Mouse (Mus musculus): ENCODE results near the gene Grk6. TPM values are rescaled to one million over a fixed set of nuclear protein-coding genes. Genes with fewer than 3 reads are reported as not detected.

Grk6 gene
- 35.7 and 38.5 TPM in 2 replicates for polyA plus RNA-seq (2015; fragmentation: Nextera tagmentation; extraction: Ambion mirVana)

DNA sequence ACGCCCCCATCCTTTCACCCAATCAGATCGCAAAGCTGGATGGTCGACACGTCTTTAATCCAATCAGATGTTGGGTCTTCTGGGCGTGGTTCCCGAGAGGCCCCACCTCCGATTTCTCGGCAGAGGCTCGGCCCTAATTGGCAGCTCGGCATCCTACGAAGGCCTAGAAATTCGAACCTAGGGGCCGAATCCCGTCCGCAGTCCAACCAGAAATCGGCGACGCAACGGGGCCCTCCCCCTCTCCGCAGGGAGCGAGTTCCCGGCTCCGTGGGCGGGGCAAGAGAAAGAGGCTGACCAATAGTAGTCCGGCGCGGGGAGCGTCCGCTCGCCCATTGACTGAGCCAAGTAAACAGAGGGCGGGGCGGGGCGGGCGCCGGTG, at the start of gene Grk6:
Gene Grk6, plus strand, starts transcription at position 136 of the 379 bp plus-strand sequence.
- ATAC-seq (ENCODE audit: low read depth): peak; percentile 97

DNA sequence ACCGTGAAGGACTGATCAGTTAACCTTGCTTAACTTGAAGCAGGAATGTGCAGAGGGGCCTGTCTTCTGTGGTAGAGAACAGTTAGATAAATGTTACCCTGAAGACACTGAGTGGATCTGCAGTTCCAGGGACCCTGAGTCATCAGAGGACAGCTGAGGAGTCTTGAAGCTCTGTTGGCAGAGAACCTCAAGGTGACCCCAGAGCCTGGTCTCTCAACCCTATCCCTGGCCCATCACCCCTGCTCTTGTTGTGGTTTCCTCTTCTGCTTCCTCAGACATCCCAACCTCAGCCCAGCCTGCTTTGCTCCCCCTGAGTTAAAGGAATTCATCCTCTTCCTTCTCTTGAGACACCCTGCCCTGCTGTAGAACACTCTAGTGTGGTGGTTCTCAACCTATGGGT, 46.8 kb upstream of the Grk6 start, which contains the start of gene Slc34a1:
Gene Slc34a1, plus strand, starts transcription at position 100 of the 400 bp plus-strand sequence.
- Histone ChIP-seq H3K27ac (replicated peaks) (no peak within 1 kb of the TSS), H3K36me3 (no peaks in the 10 kb centered on the region), H3K4me1 (replicated peaks) (no peaks in the 10 kb centered on the region), H3K4me2 (no peak within 1 kb of the TSS), H3K9me3 (no peaks in the 10 kb centered on the region), H3K27me3 (peaks cover 10% of the 10 kb centered on the region), H3K9ac (no peak within 1 kb of the TSS), H3K4me3 (no peak within 1 kb of the TSS)
- WGBS: 81% methylated on average over 1 of the region's 1 CpGs
- ATAC-seq (ENCODE audit: low read depth): no peak

More for the DNA sequence above, at the start of gene Grk6:
- H3K9ac ChIP-seq: peak within 1 kb of the TSS; percentile 95
- WGBS: under 1% methylated on average over 34 of the region's 35 CpGs
- peak within 1 kb of the TSS; percentile 90 for H3K4me3 ChIP-seq
- H3K27me3 ChIP-seq: no peaks in the 10 kb centered on the region
- H3K4me1 ChIP-seq (replicated peaks): peaks cover 37% of the 10 kb centered on the region
- H3K9me3 ChIP-seq: no peaks in the 10 kb centered on the region
- H3K4me2 ChIP-seq: peak within 1 kb of the TSS; percentile 84
- H3K36me3 ChIP-seq: peaks cover 7% of the 10 kb centered on the region
- peak within 1 kb of the TSS; percentile 94 for H3K27ac ChIP-seq (replicated peaks)

DNA sequence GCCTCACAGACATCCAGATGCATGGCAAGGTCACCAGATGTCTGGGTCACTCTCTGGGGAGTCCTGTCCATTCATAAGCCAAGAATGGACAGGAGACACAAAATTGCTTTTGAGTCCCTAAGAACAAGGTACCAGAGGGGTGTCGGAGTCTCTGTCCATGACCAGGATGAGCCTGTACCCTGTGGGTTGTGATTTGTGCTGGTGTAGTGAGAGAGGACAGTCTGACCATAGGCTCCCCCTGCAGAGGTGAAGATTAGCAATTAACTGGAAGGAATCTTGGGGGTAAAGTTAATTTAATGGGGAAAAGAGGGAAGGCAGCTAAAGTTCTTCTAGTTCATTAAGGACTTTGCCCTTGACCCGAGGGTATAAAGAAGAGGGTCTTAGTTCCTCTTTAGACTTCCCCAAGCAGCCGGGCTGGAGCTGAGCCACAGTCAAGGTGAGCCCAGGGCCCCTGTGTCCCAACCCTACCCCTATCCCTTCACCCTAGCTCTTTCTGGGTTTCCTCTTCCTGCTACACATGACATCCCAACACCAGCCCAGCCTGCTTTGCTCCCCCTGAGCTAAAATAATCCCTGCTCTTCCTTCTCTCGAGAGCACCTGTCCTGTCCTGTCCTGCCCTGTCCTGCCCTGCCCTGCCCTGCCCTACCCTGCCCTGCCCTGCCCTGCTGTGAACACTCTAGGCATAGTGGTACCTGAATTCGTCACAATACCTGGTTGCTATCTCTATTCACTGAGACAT, 45.4 kb upstream of the Grk6 start:
- Histone ChIP-seq H3K27me3 (peaks cover 10% of the 10 kb centered on the region), H3K4me2 (no peak overlapping the region), H3K4me3 (no peak overlapping the region), H3K9me3 (no peaks in the 10 kb centered on the region), H3K27ac (replicated peaks) (no peak overlapping the region), H3K4me1 (replicated peaks) (peaks cover 5% of the 10 kb centered on the region; the same call in 1 of the 2 replicates), H3K9ac (no peak overlapping the region), H3K36me3 (no peaks in the 10 kb centered on the region)
- WGBS: 75% methylated on average over 5 of the region's 5 CpGs
- ATAC-seq (ENCODE audit: low read depth): no peak

DNA sequence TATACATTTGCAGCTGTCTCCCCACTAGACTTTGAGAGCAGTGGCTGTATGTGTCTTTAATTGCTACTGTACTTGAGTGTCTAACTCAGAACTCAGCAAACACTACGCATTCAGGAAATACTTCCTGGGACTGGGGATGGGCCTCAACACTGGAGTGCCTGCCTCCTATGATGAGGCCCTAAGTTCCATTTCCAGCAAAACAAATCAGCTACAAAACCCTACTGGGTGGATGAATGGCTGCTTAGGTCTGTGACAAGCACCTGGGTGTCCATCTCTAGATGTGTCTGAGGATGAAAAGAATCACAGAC, 44.9 kb upstream of the Grk6 start:
- WGBS: 76% methylated on average over 1 of the region's 1 CpGs
- Histone ChIP-seq H3K27me3 (peaks cover 10% of the 10 kb centered on the region), H3K4me3 (no peak overlapping the region), H3K36me3 (no peaks in the 10 kb centered on the region), H3K9me3 (no peaks in the 10 kb centered on the region), H3K9ac (no peak overlapping the region), H3K27ac (replicated peaks) (no peak overlapping the region), H3K4me1 (replicated peaks) (peaks cover 6% of the 10 kb centered on the region), H3K4me2 (no peak overlapping the region)
- ATAC-seq (ENCODE audit: low read depth): no peak

DNA sequence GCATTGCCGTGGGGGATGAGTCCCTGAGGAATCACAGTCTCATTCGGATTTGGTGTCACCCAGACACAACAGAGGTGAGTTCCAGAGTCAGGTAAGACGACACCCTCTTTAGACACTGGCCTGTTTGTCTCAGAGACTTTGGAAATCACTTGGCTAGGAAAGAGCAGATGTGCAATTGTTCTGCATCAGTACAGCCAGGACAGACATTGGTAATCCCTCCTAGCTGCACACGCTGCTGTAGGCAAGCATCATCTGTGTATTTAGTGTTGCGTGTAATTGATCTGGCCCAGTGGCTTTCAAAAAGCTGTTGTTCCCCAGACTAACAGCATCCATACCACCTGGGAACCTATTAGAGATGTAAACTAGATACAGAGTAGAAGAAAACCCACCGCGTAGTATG, 41.6 kb upstream of the Grk6 start:
- H3K36me3 ChIP-seq: no peaks in the 10 kb centered on the region
- H3K4me1 ChIP-seq (replicated peaks): peaks cover 16% of the 10 kb centered on the region
- 48% methylated on average over 7 of the region's 7 CpGs for WGBS
- no peak overlapping the region for H3K4me3 ChIP-seq
- ATAC-seq (ENCODE audit: low read depth): peak; percentile 49
- no peaks in the 10 kb centered on the region for H3K9me3 ChIP-seq
- H3K27ac ChIP-seq (replicated peaks): peak overlapping the region; percentile 80
- peaks cover 4% of the 10 kb centered on the region for H3K27me3 ChIP-seq
- no peak overlapping the region for H3K4me2 ChIP-seq
- no peak overlapping the region for H3K9ac ChIP-seq

DNA sequence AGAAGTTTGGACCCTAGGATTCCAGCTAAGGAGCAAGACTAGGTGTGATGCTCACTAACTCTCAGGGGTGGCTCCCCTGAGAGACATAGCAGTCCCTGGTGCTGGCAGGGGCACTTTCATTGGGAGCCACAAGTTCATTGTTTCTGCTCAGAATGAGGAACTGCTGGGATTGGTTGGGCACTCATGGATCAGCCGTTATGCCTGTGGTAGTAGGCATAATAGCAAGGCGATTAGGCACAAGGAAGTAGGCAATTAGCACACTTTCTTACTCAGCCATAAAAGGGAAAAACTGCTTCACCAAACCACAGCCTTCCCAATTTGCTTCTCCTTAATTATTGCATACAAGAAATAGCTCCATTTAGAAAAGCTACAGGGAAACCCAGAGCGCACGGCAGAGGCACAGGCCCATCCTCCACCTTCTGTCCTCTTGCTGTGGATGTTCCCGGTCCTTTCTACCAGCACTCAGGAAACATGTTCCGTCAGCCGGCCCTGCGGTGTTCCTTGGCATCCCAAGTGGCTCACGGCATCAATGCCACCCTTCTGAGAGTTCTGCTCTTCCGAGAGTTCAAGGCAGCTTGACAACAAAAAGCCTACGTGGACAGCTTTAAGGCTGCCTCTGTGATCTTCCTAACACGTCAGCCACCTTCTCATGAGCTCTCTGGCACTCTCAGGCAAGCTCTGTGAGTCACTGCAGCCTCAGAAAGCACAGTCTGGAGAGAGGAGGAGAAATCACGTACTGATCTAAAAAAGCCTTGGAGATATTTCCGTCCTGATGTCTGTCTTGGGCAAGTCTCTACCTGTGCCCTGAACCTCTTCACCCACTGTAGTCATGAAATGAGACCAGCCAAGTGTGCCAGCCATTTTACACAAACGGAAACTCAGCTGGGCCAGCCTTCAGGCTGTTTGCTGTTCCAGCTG, 40.7 kb upstream of the Grk6 start:
- WGBS: 63% methylated on average over 15 of the region's 15 CpGs
- H3K9ac ChIP-seq: peak overlapping the region; percentile 2; the same call in 1 of the 2 replicates

DNA sequence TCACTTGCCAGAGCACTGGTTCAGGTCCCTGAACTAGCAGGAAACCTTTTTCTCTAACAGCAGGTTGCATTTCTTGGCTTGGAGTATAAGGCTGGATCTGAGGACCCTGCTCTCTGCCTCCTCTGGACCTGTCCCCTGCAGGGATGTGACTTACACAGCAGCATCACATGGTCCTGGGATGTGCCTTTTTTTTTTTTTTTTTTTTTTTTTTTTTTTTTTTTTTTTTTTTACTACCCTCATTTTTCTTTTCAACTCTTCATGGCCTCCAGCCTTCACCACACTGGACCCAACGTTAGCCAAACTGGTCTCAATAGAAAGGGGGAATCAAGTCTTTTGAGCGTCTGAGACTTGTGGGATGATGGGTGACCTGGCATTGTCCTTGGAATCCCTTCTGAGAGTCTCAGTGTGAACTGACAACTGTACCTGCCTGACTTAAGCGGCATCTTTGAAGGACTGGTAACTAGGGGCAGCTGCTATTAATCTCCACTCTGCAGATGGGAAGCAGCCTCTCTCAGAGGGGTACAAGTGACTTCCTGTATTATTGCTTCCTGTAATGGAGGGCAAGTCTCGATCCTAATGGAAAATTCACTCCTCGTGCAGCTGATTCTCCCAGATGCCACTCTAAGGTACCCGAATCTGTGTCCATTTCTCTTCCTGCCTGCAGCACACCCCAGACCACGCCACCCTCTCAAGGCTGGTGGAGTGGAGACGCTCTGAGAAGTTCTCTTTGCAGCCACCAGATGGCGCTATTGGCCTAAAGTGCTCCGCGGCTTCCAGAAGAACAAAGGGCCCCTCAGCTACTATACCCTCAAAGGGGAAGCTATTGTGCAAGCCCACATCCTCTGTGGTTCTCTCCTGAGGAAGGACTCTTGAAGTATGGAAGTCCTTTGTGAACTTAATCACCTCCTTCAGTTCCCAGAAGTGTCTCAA, 39.8 kb upstream of the Grk6 start:
- Histone ChIP-seq H3K36me3 (no peaks in the 10 kb centered on the region), H3K4me3 (no peak overlapping the region), H3K4me1 (replicated peaks) (peaks cover 16% of the 10 kb centered on the region), H3K4me2 (peak overlapping the region; percentile 27), H3K27ac (replicated peaks) (peak overlapping the region; percentile 83), H3K9me3 (no peaks in the 10 kb centered on the region), H3K27me3 (no peaks in the 10 kb centered on the region), H3K9ac (peak overlapping the region; percentile 54)
- peak; percentile 79 for ATAC-seq (ENCODE audit: low read depth)
- 12% methylated on average over 11 of the region's 11 CpGs for WGBS

More for the DNA sequence above, 40.7 kb upstream of the Grk6 start:
- peaks cover 16% of the 10 kb centered on the region for H3K4me1 ChIP-seq (replicated peaks)
- H3K9me3 ChIP-seq: no peaks in the 10 kb centered on the region
- no peak overlapping the region for H3K4me2 ChIP-seq
- H3K36me3 ChIP-seq: no peaks in the 10 kb centered on the region
- no peak overlapping the region for H3K4me3 ChIP-seq
- H3K27ac ChIP-seq (replicated peaks): peak overlapping the region; percentile 80
- H3K27me3 ChIP-seq: no peaks in the 10 kb centered on the region
- peak; percentile 22; the same call in 1 of the 2 replicates for ATAC-seq (ENCODE audit: low read depth)

DNA sequence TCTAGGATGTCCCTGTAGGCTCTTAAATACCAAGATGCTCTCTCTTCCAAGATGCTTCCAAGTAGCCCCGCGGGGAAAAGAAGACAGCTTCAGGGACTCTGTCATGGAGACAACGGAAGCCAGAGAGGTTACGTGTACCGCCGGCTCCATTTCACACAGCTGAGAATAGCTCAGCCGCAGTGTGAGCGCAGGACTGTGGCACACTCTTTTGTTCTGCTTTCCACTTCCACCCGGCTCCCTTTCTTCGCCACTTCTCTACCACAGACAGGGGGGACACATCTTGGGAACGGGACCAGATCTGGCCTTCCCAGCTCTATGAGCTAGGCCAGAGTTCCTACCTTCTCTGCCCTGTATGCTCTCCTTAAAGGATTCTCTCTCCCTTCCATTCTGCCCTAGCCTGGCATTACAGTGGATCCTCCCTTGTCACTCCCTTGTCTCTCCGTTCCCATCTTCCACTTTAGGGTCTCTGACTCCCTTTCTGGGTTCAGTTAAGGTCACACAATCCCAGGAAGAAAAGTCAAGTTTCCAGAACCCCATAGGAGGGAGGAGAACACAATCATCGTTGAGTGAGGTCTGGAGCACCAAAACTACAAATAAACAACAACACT, 39.0 kb upstream of the Grk6 start:
- Histone ChIP-seq H3K27ac (replicated peaks) (peak overlapping the region; percentile 83), H3K36me3 (no peaks in the 10 kb centered on the region), H3K4me3 (no peak overlapping the region), H3K9ac (peak overlapping the region; percentile 54), H3K4me2 (0 out of 2 replicates have a peak overlapping the region, but pooled peaks have one; percentile 27), H3K9me3 (no peaks in the 10 kb centered on the region), H3K27me3 (no peaks in the 10 kb centered on the region), H3K4me1 (replicated peaks) (peaks cover 16% of the 10 kb centered on the region)
- peak; percentile 29; the same call in 1 of the 2 replicates for ATAC-seq (ENCODE audit: low read depth)
- WGBS: 55% methylated on average over 13 of the region's 13 CpGs

DNA sequence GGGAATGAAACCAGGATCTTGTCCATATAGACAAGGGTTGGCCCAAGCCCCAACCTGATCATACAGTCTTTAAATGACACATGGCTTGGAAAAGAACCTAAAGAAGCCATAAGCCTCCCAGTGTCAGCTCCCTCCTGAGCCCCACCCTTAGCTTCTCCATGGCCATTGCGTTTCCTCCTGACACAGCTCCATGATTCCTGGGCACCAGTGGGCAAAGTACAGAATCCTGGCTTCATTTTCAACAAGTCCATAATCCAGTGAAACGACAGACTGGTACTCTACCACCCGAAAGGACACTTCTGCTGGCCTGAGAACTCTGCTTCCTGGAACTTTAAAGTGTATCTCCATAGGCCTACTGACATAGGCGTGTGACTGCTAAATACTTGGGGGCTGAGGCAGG, 37.5 kb upstream of the Grk6 start:
- Histone ChIP-seq H3K27me3 (peaks cover 4% of the 10 kb centered on the region; the same call in 1 of the 2 replicates), H3K9ac (no peak overlapping the region), H3K4me3 (no peak overlapping the region), H3K4me1 (replicated peaks) (peaks cover 16% of the 10 kb centered on the region), H3K4me2 (no peak overlapping the region), H3K36me3 (no peaks in the 10 kb centered on the region), H3K27ac (replicated peaks) (no peak overlapping the region), H3K9me3 (no peaks in the 10 kb centered on the region)
- 87% methylated on average over 4 of the region's 4 CpGs for WGBS
- no peak for ATAC-seq (ENCODE audit: low read depth)

DNA sequence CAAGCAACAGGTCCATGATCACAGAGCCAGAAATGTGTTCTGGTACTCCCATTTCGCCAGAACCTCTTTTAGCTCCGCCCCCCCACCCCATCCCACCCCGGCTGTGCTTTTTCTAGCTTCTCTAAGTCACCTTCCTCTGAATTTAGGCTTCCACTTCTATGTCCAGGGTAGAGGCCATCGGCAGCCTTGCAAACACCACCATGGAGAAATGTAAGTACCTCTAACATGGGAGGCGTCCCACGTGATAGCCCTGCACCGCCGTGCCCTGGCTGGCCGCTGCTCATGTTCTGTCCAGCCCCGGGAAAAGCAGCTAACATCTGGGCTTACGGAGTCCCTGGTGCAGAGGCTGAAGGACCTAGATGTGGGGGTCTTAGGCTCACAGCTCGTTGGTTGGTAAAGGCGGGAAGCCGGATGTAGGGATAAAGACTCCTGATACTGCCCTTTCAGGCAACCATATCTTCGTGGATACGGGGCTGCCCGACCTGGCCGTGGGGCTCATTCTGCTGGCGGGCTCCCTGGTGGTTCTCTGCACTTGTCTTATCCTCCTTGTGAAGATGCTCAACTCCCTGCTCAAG, 36.2 kb upstream of the Grk6 start:
- no peak overlapping the region for H3K4me3 ChIP-seq
- 84% methylated on average over 19 of the region's 19 CpGs for WGBS
- H3K9ac ChIP-seq: no peak overlapping the region
- no peak overlapping the region for H3K4me2 ChIP-seq
- no peak for ATAC-seq (ENCODE audit: low read depth)
- peaks cover 13% of the 10 kb centered on the region for H3K27me3 ChIP-seq
- peaks cover 15% of the 10 kb centered on the region for H3K4me1 ChIP-seq (replicated peaks)
- H3K36me3 ChIP-seq: no peaks in the 10 kb centered on the region
- H3K27ac ChIP-seq (replicated peaks): no peak overlapping the region
- H3K9me3 ChIP-seq: no peaks in the 10 kb centered on the region

DNA sequence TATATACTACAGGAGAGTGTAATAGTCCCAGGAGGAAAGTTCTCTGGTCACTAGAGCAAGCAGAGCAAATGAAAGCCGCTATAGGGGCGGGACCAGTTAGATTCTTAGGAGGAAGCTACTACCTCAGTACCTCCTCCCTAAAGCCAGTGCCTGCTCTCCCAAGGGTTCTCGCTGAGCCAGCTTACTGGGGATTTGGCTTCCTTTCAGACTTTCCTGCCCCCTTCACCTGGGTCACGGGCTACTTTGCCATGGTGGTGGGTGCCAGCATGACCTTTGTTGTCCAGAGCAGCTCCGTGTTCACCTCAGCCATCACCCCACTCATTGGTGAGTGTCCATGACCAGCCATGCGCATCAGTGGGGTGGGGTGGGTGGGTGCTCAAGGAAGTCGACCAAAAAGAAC, 33.0 kb upstream of the Grk6 start:
- no peaks in the 10 kb centered on the region for H3K36me3 ChIP-seq
- H3K4me2 ChIP-seq: no peak overlapping the region
- ATAC-seq (ENCODE audit: low read depth): no peak
- no peak overlapping the region for H3K4me3 ChIP-seq
- H3K27ac ChIP-seq (replicated peaks): no peak overlapping the region
- no peaks in the 10 kb centered on the region for H3K9me3 ChIP-seq
- H3K9ac ChIP-seq: no peak overlapping the region
- peaks cover 8% of the 10 kb centered on the region for H3K4me1 ChIP-seq (replicated peaks)
- WGBS: 75% methylated on average over 7 of the region's 7 CpGs
- peaks cover 24% of the 10 kb centered on the region for H3K27me3 ChIP-seq

Measured in neural tube, embryonic 13.5 days (tissue).